8 mouse cellular contexts compared by ENCODE assay signal in genomic region chr16:38090341-38091005, GRCm38 (mm10). TPM values are rescaled to one million over a fixed set of nuclear protein-coding genes. Genes with fewer than 3 reads are reported as not detected.
DNase-seq lines count a peak whose midpoint lies in the region; ATAC-seq lines count a peak whose summit lies in the region.

No protein-coding gene starts in this region.

- no peak for ATAC-seq in hindbrain, embryonic 16.5 days
- ATAC-seq in midbrain, embryonic 11.5 days (ENCODE audit: low FRiP score), result no peak

- WGBS in hindbrain, embryonic 16.5 days, result 0% methylated on average over 17 of the region's 17 CpGs
- WGBS in midbrain, embryonic 11.5 days, result under 1% methylated on average over 17 of the region's 17 CpGs

- no peak overlapping the region for H3K27ac ChIP-seq in hindbrain, embryonic 16.5 days (ENCODE audit: low read depth, low read length)
- peak overlapping the region; percentile 100 for H3K27ac ChIP-seq in midbrain, embryonic 11.5 days (ENCODE audit: low read depth, low read length)

- peak overlapping the region; percentile 87 for H3K4me2 ChIP-seq in hindbrain, embryonic 16.5 days (ENCODE audit: low read length)
- H3K4me2 ChIP-seq in midbrain, embryonic 11.5 days, result peak overlapping the region; percentile 89

- DNase-seq in adrenal gland, postnatal 10 days, result peak; percentile 37
- DNase-seq in adrenal gland, postnatal 25 days, result no peak
- DNase-seq in spleen, postnatal 10 days (ENCODE audit: low spot score in 2 of 2), result peak; percentile 20 to 32
- DNase-seq in spleen, adult 18-20 months, result no peak
- DNase-seq in midbrain, embryonic 11.5 days (ENCODE audit: low spot score, missing footprints), result peak; percentile 94
- no peak for DNase-seq in frontal cortex, adult 2 months (ENCODE audit: extremely low spot score in 1 of 2, low spot score in 1 of 2)
- DNase-seq in frontal cortex, postnatal 14 days (ENCODE audit: low spot score in 2 of 2), result no peak

- H3K4me1 ChIP-seq in hindbrain, embryonic 16.5 days (ENCODE audit: control insufficient read depth, insufficient read depth, low read depth, low read length), result peaks cover 21% of the 10 kb centered on the region
- H3K4me1 ChIP-seq in midbrain, embryonic 11.5 days (ENCODE audit: control insufficient read depth, insufficient read depth, low read length), result peaks cover 19% of the 10 kb centered on the region

- peak overlapping the region; percentile 97 for H3K4me3 ChIP-seq in hindbrain, embryonic 16.5 days (ENCODE audit: low read length)
- peak overlapping the region; percentile 98 for H3K4me3 ChIP-seq in midbrain, embryonic 11.5 days (ENCODE audit: low read depth, low read length)

- H3K27me3 ChIP-seq in hindbrain, embryonic 16.5 days (replicated peaks; ENCODE audit: control insufficient read depth, insufficient read depth, low read length), result no peaks in the 10 kb centered on the region
- H3K27me3 ChIP-seq in midbrain, embryonic 11.5 days (ENCODE audit: control insufficient read depth, insufficient read depth, low read length), result no peaks in the 10 kb centered on the region

- H3K9me3 ChIP-seq in hindbrain, embryonic 16.5 days (ENCODE audit: control insufficient read depth, low read length), result no peaks in the 10 kb centered on the region
- H3K9me3 ChIP-seq in midbrain, embryonic 11.5 days (ENCODE audit: control insufficient read depth, low read length), result no peaks in the 10 kb centered on the region

- H3K9ac ChIP-seq in hindbrain, embryonic 16.5 days (ENCODE audit: low read depth, low read length), result peak overlapping the region; percentile 65
- H3K9ac ChIP-seq in midbrain, embryonic 11.5 days (ENCODE audit: low read length), result peak overlapping the region; percentile 99

- no peaks in the 10 kb centered on the region for H3K36me3 ChIP-seq in hindbrain, embryonic 16.5 days (ENCODE audit: control insufficient read depth, insufficient read depth, low read length)
- H3K36me3 ChIP-seq in midbrain, embryonic 11.5 days (ENCODE audit: control insufficient read depth, insufficient read depth, low read length), result no peaks in the 10 kb centered on the region

RNA-seq across cellular contexts. Expression of gene Gsk3b, which starts 1.7 kb away (rescaled TPM):
- total RNA-seq in adrenal gland, postnatal 10 days (2021), result 10 to 100 TPM; 52.5 to 69.5 TPM
- total RNA-seq in adrenal gland, postnatal 25 days (2021), result 77.8 and 81.7 TPM in 2 replicates
- 123 and 131 TPM in 2 replicates for polyA plus RNA-seq in hindbrain, embryonic 16.5 days (2015; fragmentation: Nextera tagmentation; extraction: Ambion mirVana)
- polyA plus RNA-seq in midbrain, embryonic 11.5 days (2014; fragmentation: Nextera tagmentation; extraction: Ambion mirVana), result 120 and 121 TPM in 2 replicates
- 44.6 and 45.3 TPM in 2 replicates for polyA plus RNA-seq in frontal cortex, adult 2 months (2012; rRNA removed)

Comparison
In these comparisons a context has a peak if more than half of its experiments do, and no peak if none do; other contexts are left out.
1. DNase-seq: peak in adrenal gland, postnatal 10 days (single experiment), spleen, postnatal 10 days (2 of 2) and midbrain, embryonic 11.5 days (single experiment); none in adrenal gland, postnatal 25 days (single experiment), spleen, adult 18-20 months (0 of 2), frontal cortex, adult 2 months (0 of 2) and frontal cortex, postnatal 14 days (0 of 2).